Mouse (Mus musculus) ovary, adult 10 weeks (tissue): ENCODE measurements around the gene Anapc10. TPM values are rescaled to one million over a fixed set of nuclear protein-coding genes. Genes with fewer than 3 reads are reported as not detected.

Experiments used
- polyA plus RNA-seq: library from polyadenylated mRNA; stranded (reverse); fragments of 350-450 nt; fragmentation: Illumina TruSeq; extraction: RNeasy Lipid Tissue Mini Kit (QIAGEN cat#74804); gene quantifications from one replicate; pipeline ENCODE4 v1.2.3, GENCODE M21; 2014

Anapc10 gene
- polyA plus RNA-seq: 77.4 TPM

GRCm38 (mm10) chr8:79711064-79711961 is at the start of gene Anapc10, which contains the start of gene Abce1:
Anapc10 (plus strand) TSS chr8:79711820.
Abce1 (minus strand) TSS chr8:79711740.

Other genes starting within 250 kb of the Anapc10 start
- 130 TPM for gene Otud4, start 72.2 kb upstream of the Anapc10 start, polyA plus RNA-seq
- gene Abce1, start 80 bp upstream of the Anapc10 start, polyA plus RNA-seq: 322 TPM